In genomic region chr3:63964100-63964921, GRCm38 (mm10) we compare ENCODE assay signal across 1 mouse cellular context.
A peak's percentile ranks its signal among the peaks of the same experiment; 100 is the strongest.
TF ChIP-seq lines count a peak whose summit lies in the region.

Gene Slc33a1, minus strand, starts transcription at chr3:63964768.

TF ChIP-seq in MEL, 35 proteins besides CTCF, POLR2A, EP300 and RAD21 (continued from another document):
- peak; percentile 96 for TF ChIP-seq MYC (IDR thresholded peaks at IDR 0.05; ENCODE audit: low read depth, low read length)
- peak; percentile 91; the same call in 1 of the 2 replicates for TF ChIP-seq TBP (IDR thresholded peaks at IDR 0.05; ENCODE audit: low read depth, low read length)
- TF ChIP-seq TAL1 (IDR thresholded peaks at IDR 0.05; ENCODE audit: low read length) = no peak
- no peak for TF ChIP-seq SMC3 (IDR thresholded peaks at IDR 0.05; ENCODE audit: low read depth, low read length)
- TF ChIP-seq UBTF (IDR thresholded peaks at IDR 0.05; ENCODE audit: borderline replicate concordance, insufficient read depth, low read depth, low read length) = no peak
